Mouse (Mus musculus) E14TG2a.4 (cell line): ENCODE results near the gene Lgi1.

ENCODE experiments used
- CTCF ChIP-seq: conservative IDR thresholded peaks from 2 replicates; pipeline ENCODE4 v1.5.1; 2014; ENCODE audit warnings: low read length
- POU5F1 ChIP-seq: IDR thresholded peaks from 2 replicates; pipeline ENCODE4 v1.6.1; 2014; ENCODE audit warnings: low read length, borderline replicate concordance

- TF ChIP-seq CTCF: peak; percentile 65
- TF ChIP-seq POU5F1: no peak
Observed at GRCm38 (mm10) chr19:38352495-38353130, 88.3 kb downstream of the Lgi1 start.
